13 mouse cellular contexts compared by ENCODE assay signal in the genomic region with DNA sequence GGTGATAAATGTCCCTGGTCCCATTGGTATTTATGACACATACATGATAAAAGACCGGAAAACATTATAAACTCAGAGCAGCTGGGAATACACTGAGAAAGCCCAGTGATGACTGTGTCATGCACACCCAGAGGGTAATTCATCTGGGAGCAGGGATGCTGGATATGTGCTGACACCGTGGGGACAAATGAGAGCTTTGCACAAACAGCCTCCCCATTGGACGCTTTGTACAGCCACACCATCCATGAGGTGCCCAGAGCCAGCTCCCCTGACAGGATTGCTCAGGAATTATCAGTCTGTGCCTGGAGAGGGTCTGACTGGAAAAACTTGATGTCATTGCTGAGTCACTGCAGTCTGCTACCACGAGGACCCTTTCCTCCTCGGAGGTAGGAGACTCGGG.
DNase-seq lines count a peak whose midpoint lies in the region; ATAC-seq and TF ChIP-seq lines count a peak whose summit lies in the region.
"Had no signal": no experiment of that assay in that cellular context is flagged by ENCODE, and none has a peak within 500 bp of the region (broad histone marks: within the 10 kb centered on the region; RNA-seq: fewer than 3 reads in every experiment).

No protein-coding gene starts in this region.

- no peak for TF ChIP-seq CTCF in kidney, adult 2 months (conservative IDR thresholded peaks at IDR 0.05; ENCODE audit: insufficient read depth, insufficient read length, low read depth, low read length)
- no peak for TF ChIP-seq CTCF in Patski (IDR thresholded peaks at IDR 0.05)

- no peak for TF ChIP-seq POLR2A in kidney, adult 2 months (IDR thresholded peaks at IDR 0.05; ENCODE audit: low read depth, low read length)

- H3K9me3 ChIP-seq in hindbrain, embryonic 15.5 days: no peaks in the 10 kb centered on the region

- H3K4me3 ChIP-seq in kidney, adult 2 months (ENCODE audit: insufficient read depth, low read depth, low read length): no peak overlapping the region
- H3K4me3 ChIP-seq in hindbrain, embryonic 15.5 days: no peak overlapping the region

- H3K36me3 ChIP-seq in kidney, adult 2 months (ENCODE audit: control insufficient read depth, insufficient read depth, low read length): no peaks in the 10 kb centered on the region
- no peaks in the 10 kb centered on the region for H3K36me3 ChIP-seq in hindbrain, embryonic 15.5 days

- CTCF ChIA-PET in Patski (lab: Charles Lee): no interaction called here

- H3K9ac ChIP-seq in hindbrain, embryonic 15.5 days: no peak overlapping the region

- no peaks in the 10 kb centered on the region for H3K4me1 ChIP-seq in kidney, adult 2 months (ENCODE audit: control insufficient read depth, insufficient read depth, low read length)
- H3K4me1 ChIP-seq in hindbrain, embryonic 15.5 days (replicated peaks): peaks cover 11% of the 10 kb centered on the region

- ATAC-seq in Patski: peak; percentile 38
- peak; percentile 46 for ATAC-seq in hindbrain, embryonic 15.5 days (ENCODE audit: low FRiP score, low read depth)
- ATAC-seq: activated CD4-positive, CD25-positive, alpha-beta regulatory T cell, adult 4 months; forebrain, embryonic 14.5 days had no signal

- H3K27me3 ChIP-seq in kidney, adult 2 months (replicated peaks; ENCODE audit: control insufficient read depth, insufficient read depth, low read length): no peaks in the 10 kb centered on the region
- no peaks in the 10 kb centered on the region for H3K27me3 ChIP-seq in Patski
- H3K27me3 ChIP-seq in hindbrain, embryonic 15.5 days: no peaks in the 10 kb centered on the region

- WGBS in kidney, adult 2 months: 17% methylated on average over 6 of the region's 6 CpGs
- 50% methylated on average over 6 of the region's 6 CpGs for WGBS in hindbrain, embryonic 15.5 days

- in situ Hi-C loops in Patski (cut with MboI; ENCODE audit: low pct_unique_long_range_greater_than_20kb): no loop called here

- H3K27ac ChIP-seq in kidney, adult 2 months (ENCODE audit: insufficient read depth, low read depth, low read length): no peak overlapping the region
- no peak overlapping the region for H3K27ac ChIP-seq in hindbrain, embryonic 15.5 days (replicated peaks)

- DNase-seq in kidney, adult 2 months: peak; percentile 28
- no peak for DNase-seq in kidney, adult 11 months
- DNase-seq in Patski (ENCODE audit: low read depth, low spot score) (peak; percentile 34), adipocyte (ENCODE audit: low spot score) (no peak)
- peak; percentile 33 for DNase-seq in mesoderm, embryonic 11.5 days (ENCODE audit: low read depth, low spot score)
- no peak for DNase-seq in right cerebral cortex, postnatal 10 days (ENCODE audit: low spot score in 2 of 2)
- DNase-seq in ovary, adult 18-20 months (ENCODE audit: low spot score): no peak
- DNase-seq: layer of hippocampus, postnatal 36 days; liver; lung, postnatal 4 days had no signal

- H3K4me2 ChIP-seq in hindbrain, embryonic 15.5 days: no peak overlapping the region

- POLR2A ChIA-PET in Patski (lab: Charles Lee): no interaction called here

Comparison
In these comparisons a context has a peak if more than half of its experiments do, and no peak if none do; other contexts are left out.
1. DNase-seq: peak in kidney, adult 2 months (single experiment), Patski (single experiment) and mesoderm, embryonic 11.5 days (single experiment); none in kidney, adult 11 months (single experiment), right cerebral cortex, postnatal 10 days (0 of 2), ovary, adult 18-20 months (single experiment) and adipocyte (single experiment).